Mouse (Mus musculus): ENCODE measurements at regions not wholly inside any gene's neighbourhood (a gene's known extent, or its start where the extent isn't known, plus 50 kb on each side); places are given as distances from the start of the nearest gene placed in this dataset.

DNA sequence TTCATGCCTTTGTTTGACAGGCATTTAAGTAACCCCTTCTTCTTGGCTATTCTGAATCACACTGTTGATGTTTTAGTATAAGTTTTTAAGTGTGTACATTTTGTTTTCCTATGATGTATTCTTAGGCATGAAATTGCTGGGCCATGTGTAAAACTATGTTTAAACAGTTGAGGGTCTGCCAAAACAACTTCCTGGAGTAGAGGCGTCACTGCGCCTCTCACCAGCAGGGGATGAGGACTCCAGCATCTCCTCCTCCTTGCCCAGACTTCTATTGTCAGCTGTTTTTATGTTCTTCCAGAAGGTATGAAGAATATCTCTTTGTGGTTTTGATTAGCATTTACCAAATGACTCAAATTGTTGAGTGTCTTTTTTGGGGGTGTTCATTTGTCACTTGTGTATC, 372.1 kb downstream of the Fam84a start:
- TF ChIP-seq CTCF (IDR thresholded peaks at IDR 0.05; ENCODE audit: low read depth): no peak
- no peak for TF ChIP-seq EP300 (optimal IDR thresholded peaks at IDR 0.05)
